Mouse (Mus musculus): ENCODE results near the gene Tmem28. TPM values are rescaled to one million over a fixed set of nuclear protein-coding genes. Genes with fewer than 3 reads are reported as not detected.
A peak's percentile ranks its signal among the peaks of the same experiment; 100 is the strongest.

Tmem28 gene
- polyA plus RNA-seq, 2 experiments, result 0.56 to 1.1 TPM

- H3K27ac ChIP-seq (replicated peaks; ENCODE audit: low read depth, low read length), result no peak overlapping the region
- TF ChIP-seq POLR2A (IDR thresholded peaks at IDR 0.05; ENCODE audit: borderline replicate concordance, extremely low read depth, insufficient read depth, insufficient read length), result no peak
- ATAC-seq (ENCODE audit: low FRiP score, low read depth) (no peak), DNase-seq (ENCODE audit: low spot score) (no peak)
- no peak overlapping the region for H3K9ac ChIP-seq (ENCODE audit: low read depth, low read length, severe bottlenecking)
- H3K4me3 ChIP-seq (replicated peaks; ENCODE audit: low read length), result no peak overlapping the region
- 0 out of 2 replicates have a peak, but pooled peaks cover 3% of the 10 kb centered on the region for H3K27me3 ChIP-seq (ENCODE audit: control insufficient read depth, insufficient read depth, low read length)
- H3K4me2 ChIP-seq (replicated peaks; ENCODE audit: low read depth, low read length, severe bottlenecking), result no peak overlapping the region
- no peaks in the 10 kb centered on the region for H3K36me3 ChIP-seq (ENCODE audit: control insufficient read depth, insufficient read depth, low read length)
- H3K9me3 ChIP-seq (ENCODE audit: control insufficient read depth, low read length), result no peaks in the 10 kb centered on the region
- H3K4me1 ChIP-seq (ENCODE audit: control insufficient read depth, insufficient read depth, low read length), result no peaks in the 10 kb centered on the region
- 14% methylated on average over 2 of the region's 2 CpGs for WGBS
These were observed 21.3 kb downstream of the Tmem28 start for GRCm38 (mm10) chrX:99842090-99842489.

- 26% methylated on average over 24 of the region's 35 CpGs for WGBS
- no peaks in the 10 kb centered on the region for H3K9me3 ChIP-seq (ENCODE audit: control insufficient read depth, low read length)
- peak; percentile 84 for ATAC-seq (ENCODE audit: low FRiP score, low read depth)
- no peak for TF ChIP-seq POLR2A (IDR thresholded peaks at IDR 0.05; ENCODE audit: borderline replicate concordance, extremely low read depth, insufficient read depth, insufficient read length)
- peak overlapping the region; percentile 44 for H3K4me2 ChIP-seq (replicated peaks; ENCODE audit: low read depth, low read length, severe bottlenecking)
- 0 out of 2 replicates have a peak overlapping the region, but pooled peaks have one; percentile 43 for H3K27ac ChIP-seq (replicated peaks; ENCODE audit: low read depth, low read length)
- H3K27me3 ChIP-seq (ENCODE audit: control insufficient read depth, insufficient read depth, low read length), result no peaks in the 10 kb centered on the region
- no peaks in the 10 kb centered on the region for H3K4me1 ChIP-seq (ENCODE audit: control insufficient read depth, insufficient read depth, low read length)
- H3K36me3 ChIP-seq (ENCODE audit: control insufficient read depth, insufficient read depth, low read length), result no peaks in the 10 kb centered on the region
- peak overlapping the region; percentile 30 for H3K4me3 ChIP-seq (replicated peaks; ENCODE audit: low read length)
- H3K9ac ChIP-seq (ENCODE audit: low read depth, low read length, severe bottlenecking), result peak overlapping the region; percentile 53
- peak; percentile 55 for DNase-seq (ENCODE audit: low spot score)
These were observed 32.5 kb downstream of the Tmem28 start for GRCm38 (mm10) chrX:99853261-99853741.

- no peaks in the 10 kb centered on the region for H3K36me3 ChIP-seq (ENCODE audit: control insufficient read depth, insufficient read depth, low read length)
- TF ChIP-seq POLR2A (IDR thresholded peaks at IDR 0.05; ENCODE audit: borderline replicate concordance, extremely low read depth, insufficient read depth, insufficient read length), result no peak
- peak overlapping the region; percentile 30 for H3K4me3 ChIP-seq (replicated peaks; ENCODE audit: low read length)
- ATAC-seq (ENCODE audit: low FRiP score, low read depth) (no peak), DNase-seq (ENCODE audit: low spot score) (no peak)
- H3K27ac ChIP-seq (replicated peaks; ENCODE audit: low read depth, low read length), result no peak overlapping the region
- no peaks in the 10 kb centered on the region for H3K27me3 ChIP-seq (ENCODE audit: control insufficient read depth, insufficient read depth, low read length)
- H3K4me1 ChIP-seq (ENCODE audit: control insufficient read depth, insufficient read depth, low read length), result no peaks in the 10 kb centered on the region
- H3K9ac ChIP-seq (ENCODE audit: low read depth, low read length, severe bottlenecking), result 0 out of 2 replicates have a peak overlapping the region, but pooled peaks have one; percentile 53
- no peaks in the 10 kb centered on the region for H3K9me3 ChIP-seq (ENCODE audit: control insufficient read depth, low read length)
- WGBS, result 30% methylated on average over 3 of the region's 3 CpGs
- H3K4me2 ChIP-seq (replicated peaks; ENCODE audit: low read depth, low read length, severe bottlenecking), result peak overlapping the region; percentile 44; the same call in 1 of the 2 replicates
These were observed 33.0 kb downstream of the Tmem28 start for GRCm38 (mm10) chrX:99853834-99854233.

GRCm38 (mm10) chrX:99872228-99872627, 51.4 kb downstream of the Tmem28 start:
- Histone ChIP-seq H3K27me3 (ENCODE audit: control insufficient read depth, insufficient read depth, low read length) (no peaks in the 10 kb centered on the region), H3K27ac (replicated peaks; ENCODE audit: low read depth, low read length) (no peak overlapping the region), H3K9ac (ENCODE audit: low read depth, low read length, severe bottlenecking) (no peak overlapping the region), H3K4me1 (ENCODE audit: control insufficient read depth, insufficient read depth, low read length) (no peaks in the 10 kb centered on the region), H3K4me3 (replicated peaks; ENCODE audit: low read length) (no peak overlapping the region), H3K9me3 (ENCODE audit: control insufficient read depth, low read length) (no peaks in the 10 kb centered on the region), H3K36me3 (ENCODE audit: control insufficient read depth, insufficient read depth, low read length) (no peaks in the 10 kb centered on the region), H3K4me2 (replicated peaks; ENCODE audit: low read depth, low read length, severe bottlenecking) (no peak overlapping the region)
- ATAC-seq (ENCODE audit: low FRiP score, low read depth) (no peak), DNase-seq (ENCODE audit: low spot score) (peak; percentile 9)
- TF ChIP-seq POLR2A (IDR thresholded peaks at IDR 0.05; ENCODE audit: borderline replicate concordance, extremely low read depth, insufficient read depth, insufficient read length), result no peak
- WGBS, result 53% methylated on average over 4 of the region's 4 CpGs

GRCm38 (mm10) chrX:99872632-99873201, 51.9 kb downstream of the Tmem28 start:
- no peak for ATAC-seq (ENCODE audit: low FRiP score, low read depth)
- TF ChIP-seq POLR2A (IDR thresholded peaks at IDR 0.05; ENCODE audit: borderline replicate concordance, extremely low read depth, insufficient read depth, insufficient read length), result no peak

More at GRCm38 (mm10) chrX:99872632-99873201, 51.9 kb downstream of the Tmem28 start:
- H3K36me3 ChIP-seq (ENCODE audit: control insufficient read depth, insufficient read depth, low read length), result no peaks in the 10 kb centered on the region
- no peak overlapping the region for H3K27ac ChIP-seq (replicated peaks; ENCODE audit: low read depth, low read length)
- H3K9me3 ChIP-seq (ENCODE audit: control insufficient read depth, low read length), result no peaks in the 10 kb centered on the region
- no peak overlapping the region for H3K9ac ChIP-seq (ENCODE audit: low read depth, low read length, severe bottlenecking)
- WGBS, result 54% methylated on average over 3 of the region's 3 CpGs
- no peaks in the 10 kb centered on the region for H3K4me1 ChIP-seq (ENCODE audit: control insufficient read depth, insufficient read depth, low read length)
- no peak overlapping the region for H3K4me2 ChIP-seq (replicated peaks; ENCODE audit: low read depth, low read length, severe bottlenecking)
- no peaks in the 10 kb centered on the region for H3K27me3 ChIP-seq (ENCODE audit: control insufficient read depth, insufficient read depth, low read length)
- no peak overlapping the region for H3K4me3 ChIP-seq (replicated peaks; ENCODE audit: low read length)
- DNase-seq (ENCODE audit: low spot score), result no peak
